In the genomic region with DNA sequence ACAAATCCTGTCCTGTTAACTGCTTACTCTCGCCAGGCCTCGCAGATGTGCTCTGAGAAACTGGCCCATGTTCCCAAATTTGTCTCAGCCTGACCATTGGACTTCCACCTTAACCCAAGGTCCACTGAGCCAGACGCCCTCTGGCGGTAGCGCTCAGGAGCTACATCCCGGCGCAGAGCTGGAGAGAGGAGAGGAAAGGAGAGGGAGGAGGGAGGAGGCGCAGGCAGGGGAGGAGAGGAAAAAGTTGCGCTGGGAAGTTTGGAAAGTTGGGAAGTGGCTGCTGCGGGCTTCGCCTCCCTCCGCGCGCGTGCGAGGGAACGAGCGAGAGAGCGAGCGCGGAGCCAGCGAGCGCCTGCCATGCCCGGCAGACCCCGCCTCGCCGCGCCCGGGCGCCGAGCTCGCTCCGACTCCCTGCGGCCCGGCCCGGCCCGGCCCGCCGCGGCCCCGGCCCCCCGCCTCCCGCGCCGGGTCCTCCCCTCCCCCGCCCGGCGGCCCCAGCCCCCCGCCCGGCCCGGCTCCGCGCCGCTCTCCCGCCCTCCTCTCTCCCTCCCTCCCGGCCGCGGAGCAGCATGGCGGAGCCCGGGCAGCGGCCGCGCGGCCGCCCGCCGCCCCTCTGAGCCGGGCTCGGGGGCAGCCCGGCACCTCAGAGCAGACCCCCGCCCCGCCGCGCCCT, we compare ENCODE assay signal across 8 mouse cellular contexts. TPM values are rescaled to one million over a fixed set of nuclear protein-coding genes. Genes with fewer than 3 reads are reported as not detected.
DNase-seq lines count a peak whose midpoint lies in the region; ATAC-seq lines count a peak whose summit lies in the region.

No protein-coding gene starts in this region.

- H3K9me3 ChIP-seq in intestine, embryonic 16.5 days (ENCODE audit: control insufficient read depth, low read length), result no peaks in the 10 kb centered on the region

- H3K4me2 ChIP-seq in intestine, embryonic 16.5 days (ENCODE audit: low read depth, low read length), result peak overlapping the region; percentile 91

- peak overlapping the region; percentile 80 for H3K9ac ChIP-seq in intestine, embryonic 16.5 days (ENCODE audit: low read depth, low read length)

- H3K27me3 ChIP-seq in intestine, embryonic 16.5 days (replicated peaks; ENCODE audit: control insufficient read depth, insufficient read depth, low read length), result peaks cover 7% of the 10 kb centered on the region; the same call in 1 of the 2 replicates

- DNase-seq in adrenal gland, postnatal 14 days, result peak; percentile 92
- DNase-seq in embryo, embryonic 9.5 days (ENCODE audit: extremely low spot score), result peak; percentile 93
- peak; percentile 74 to 86 for DNase-seq in gastrocnemius, postnatal 4 days (ENCODE audit: low spot score in 2 of 2)
- peak; percentile 84 to 88 for DNase-seq in left cerebral cortex, postnatal 14 days (ENCODE audit: low spot score in 2 of 2)
- DNase-seq in right cerebral cortex, postnatal 25 days, result peak; percentile 85
- peak; percentile 80 for DNase-seq in urinary bladder, postnatal 25 days (ENCODE audit: low spot score)

- WGBS in intestine, embryonic 16.5 days, result under 1% methylated on average over 43 of the region's 74 CpGs

- peak overlapping the region; percentile 77 for H3K4me3 ChIP-seq in intestine, embryonic 16.5 days (ENCODE audit: low read length)

- intact Hi-C loops in left cerebral cortex, postnatal 14 days (cut with DNase I), result loop anchor here (1.0 to 5.0 kb wide), 2 partner anchors 60 to 231 kb away; no protein-coding TSS in a partner anchor

- H3K36me3 ChIP-seq in intestine, embryonic 16.5 days (ENCODE audit: control insufficient read depth, insufficient read depth, low read length), result no peaks in the 10 kb centered on the region

- 0 out of 2 replicates have a peak, but pooled peaks cover 4% of the 10 kb centered on the region for H3K4me1 ChIP-seq in intestine, embryonic 16.5 days (ENCODE audit: control insufficient read depth, insufficient read depth, low read length)

- peak overlapping the region; percentile 76 for H3K27ac ChIP-seq in intestine, embryonic 16.5 days (ENCODE audit: low read length)

- ATAC-seq in intestine, embryonic 16.5 days, result peak; percentile 92
- ATAC-seq in megakaryocyte-erythroid progenitor cell, adult 5-6 weeks (replicated peaks; ENCODE audit: low FRiP score, low TSS enrichment, poor library complexity, severe bottlenecking), result peak; percentile 87

RNA-seq across cellular contexts. Expression of a gene that starts 0.7 kb away (rescaled TPM):
- total RNA-seq in adrenal gland, postnatal 14 days (2021), result 0.90 and 1.0 TPM in 2 replicates
- total RNA-seq in gastrocnemius, postnatal 4 days (2021), result 1 to 10 TPM; 3.1 to 3.8 TPM
- polyA plus RNA-seq in intestine, embryonic 16.5 days (2015; fragmentation: Nextera tagmentation; extraction: Ambion mirVana), result 0.37 and 0.40 TPM in 2 replicates
- 1 to 10 TPM; 4.1 to 4.9 TPM for total RNA-seq in left cerebral cortex, postnatal 14 days (2021)
- not detected in 2 replicates for total RNA-seq in megakaryocyte-erythroid progenitor cell, adult 5-6 weeks (2014; fragmentation: Nextera tagmentation)
- not detected in 2 replicates for total RNA-seq in megakaryocyte-erythroid progenitor cell, adult 5-6 weeks (2017)

Comparison
In these comparisons a context has a peak if more than half of its experiments do, and no peak if none do; other contexts are left out.
1. Peak in every context shown above with its lines: DNase-seq, ATAC-seq, H3K4me3 ChIP-seq and H3K27ac ChIP-seq.